Mouse (Mus musculus) embryonic fibroblast, embryonic 13.5 days (primary cell): ENCODE measurements at regions not wholly inside any gene's neighbourhood (a gene's known extent, or its start where the extent isn't known, plus 50 kb on each side); places are given as distances from the start of the nearest gene placed in this dataset.

Source experiments
- CTCF ChIP-seq: IDR thresholded peaks from 2 replicates; pipeline ENCODE4 v1.5.1; 2011; ENCODE audit warnings: mild to moderate bottlenecking, control low read depth, low read length, moderate library complexity, borderline replicate concordance; ENCODE audit not compliant: insufficient read depth
- POLR2A ChIP-seq: IDR thresholded peaks from 2 replicates; pipeline ENCODE4 v1.6.1; 2011; ENCODE audit warnings: low read depth, mild to moderate bottlenecking, control low read depth, low read length, moderate library complexity

DNA sequence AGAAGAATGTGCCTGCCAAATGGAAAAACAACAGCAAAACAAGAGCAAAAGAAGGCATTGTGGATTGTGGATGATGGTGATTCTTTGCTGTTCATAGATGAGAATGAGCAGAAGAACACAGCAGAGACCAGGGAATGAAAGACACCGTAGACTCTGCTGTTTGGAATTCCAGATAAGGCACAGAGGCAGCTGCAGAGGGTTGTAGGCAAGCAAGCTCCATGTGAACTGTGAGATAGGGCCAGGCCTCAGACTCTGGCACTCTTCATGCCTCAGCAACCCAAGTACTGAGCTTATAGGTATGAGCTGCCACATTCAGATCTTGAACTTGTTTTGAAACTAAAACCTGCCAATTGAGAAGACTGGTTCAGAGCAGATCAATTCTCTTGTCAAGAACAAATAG lies 223.3 kb upstream of the Veph1 start:
- no peak for TF ChIP-seq POLR2A
- no peak for TF ChIP-seq CTCF
